Mouse (Mus musculus): ENCODE measurements around the gene Tbx20.

Tbx20 gene

DNA sequence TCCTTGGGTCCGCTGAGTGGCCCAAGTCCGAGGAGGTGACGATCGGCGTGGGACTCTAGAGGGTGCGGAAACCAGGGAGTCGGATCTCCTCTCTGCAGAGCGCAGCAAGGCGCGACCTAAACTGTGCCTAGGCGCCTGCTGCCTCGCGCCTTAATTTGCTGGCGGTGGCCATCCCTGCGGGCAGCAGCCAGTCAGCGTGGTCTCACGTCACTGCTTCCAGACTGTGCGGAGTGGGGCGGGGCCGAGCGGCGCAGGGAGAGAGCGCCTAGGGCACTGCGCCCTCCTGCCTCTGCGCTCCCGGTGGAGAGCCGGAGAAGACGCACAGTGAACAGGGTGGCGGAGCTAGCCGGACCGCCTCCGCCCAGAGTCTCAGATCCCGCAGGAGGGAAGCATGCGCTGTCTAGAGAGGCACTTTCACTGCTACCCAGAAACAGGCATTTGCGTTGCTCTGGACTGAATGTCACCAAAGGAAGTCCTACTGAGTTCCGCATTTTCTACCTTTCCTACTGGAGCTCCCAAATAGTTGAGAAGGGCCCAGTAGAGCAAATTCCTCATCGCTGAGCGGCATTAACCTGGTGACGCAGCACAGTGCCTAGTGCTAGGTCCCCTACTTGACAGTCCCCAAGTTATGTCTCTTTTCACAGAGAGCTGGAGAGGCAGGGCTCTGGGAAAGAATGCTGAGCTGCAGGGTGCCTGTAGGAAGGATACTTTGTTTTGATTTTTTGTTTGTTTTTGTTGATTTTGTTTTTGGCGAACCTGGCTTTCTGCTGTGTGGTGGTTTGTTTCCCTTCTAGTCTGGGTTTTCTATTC is at the start of gene Tbx20:
Tbx20 (minus strand) TSS at position 144 of the 810 bp plus-strand sequence.
- DNase-seq (ENCODE audit: extremely low spot score, low spot score): peak; percentile 82

DNA sequence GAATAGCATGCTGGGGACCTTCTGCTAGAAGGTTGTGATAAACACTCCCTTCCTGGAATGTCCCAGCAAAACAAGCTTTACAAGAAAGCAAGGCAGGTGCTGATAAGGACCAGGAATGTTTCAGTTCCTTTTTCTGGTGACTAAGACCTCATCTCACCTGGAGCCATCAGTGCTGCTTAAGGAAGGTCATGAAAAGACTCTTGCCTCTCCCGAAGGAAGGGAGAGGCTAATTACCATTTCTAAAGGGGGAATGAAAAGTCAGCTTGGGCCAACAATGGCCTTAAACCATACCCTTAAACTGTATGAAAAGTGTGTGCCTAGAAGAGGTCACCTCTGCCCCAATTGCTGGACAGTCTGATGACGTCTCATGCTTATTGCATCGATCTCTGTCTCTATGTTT is 44.4 kb upstream of the Tbx20 start:
- DNase-seq (ENCODE audit: extremely low spot score, low spot score): no peak

DNA sequence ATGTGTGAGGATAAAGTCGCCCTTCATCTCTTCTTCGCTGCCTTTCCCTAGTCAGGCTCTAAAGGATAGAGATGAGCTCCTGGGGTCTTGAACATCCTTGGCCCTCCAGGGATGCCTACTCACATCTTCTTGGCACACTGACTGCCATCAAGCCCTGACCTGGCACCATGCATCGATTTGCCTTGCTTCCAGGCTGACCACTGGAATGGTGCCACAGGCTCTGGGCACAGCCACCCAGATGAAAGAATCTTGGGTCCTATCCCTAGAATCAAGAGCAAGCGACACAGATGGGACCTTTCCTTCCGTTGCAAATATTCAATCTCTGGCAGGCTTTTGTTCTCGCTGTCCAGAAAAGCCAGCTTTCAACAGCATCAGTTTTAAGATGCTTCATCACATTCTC is 38.4 kb upstream of the Tbx20 start:
- no peak for DNase-seq (ENCODE audit: extremely low spot score, low spot score)

DNA sequence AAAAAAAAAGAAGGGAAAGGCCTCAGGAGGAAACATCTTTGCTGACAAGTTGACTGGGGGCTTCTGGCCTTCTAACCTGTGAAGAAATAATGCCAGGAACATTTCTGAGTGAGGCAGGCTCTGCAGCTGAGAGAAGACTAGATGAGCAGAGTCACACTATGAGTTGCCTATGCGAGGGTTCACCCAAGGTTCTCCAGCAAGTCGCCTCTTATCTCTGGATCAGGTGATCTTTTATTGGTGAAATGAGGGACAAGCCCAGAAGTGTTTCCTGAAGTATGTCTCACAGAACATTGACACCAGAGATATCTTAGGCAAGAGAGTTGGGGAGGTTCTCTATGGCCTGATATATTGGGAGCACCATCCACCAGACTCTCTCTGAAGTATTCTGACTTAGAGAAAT is 18.0 kb upstream of the Tbx20 start:
- DNase-seq (ENCODE audit: extremely low spot score, low spot score): no peak

DNA sequence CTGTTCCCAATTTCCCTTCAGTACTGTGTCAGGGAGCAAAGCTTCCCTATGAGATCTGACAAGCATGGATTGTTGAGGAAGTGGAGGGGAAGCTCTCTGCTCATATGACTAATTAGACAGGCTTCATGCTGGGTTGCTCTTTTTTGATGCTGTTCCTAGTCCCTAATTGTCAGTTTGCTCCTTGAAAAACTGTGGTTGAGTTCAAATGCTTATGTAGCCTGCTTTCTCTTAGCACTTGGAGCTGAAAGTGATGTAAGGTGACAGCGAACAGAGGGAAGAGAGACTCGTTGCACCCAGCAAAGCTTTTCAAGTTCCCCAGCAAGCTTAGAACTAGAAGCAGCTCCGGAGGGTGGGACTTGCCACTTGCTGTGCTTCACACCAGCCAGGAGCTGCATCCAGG is 15.3 kb upstream of the Tbx20 start:
- no peak for DNase-seq (ENCODE audit: extremely low spot score, low spot score)

DNA sequence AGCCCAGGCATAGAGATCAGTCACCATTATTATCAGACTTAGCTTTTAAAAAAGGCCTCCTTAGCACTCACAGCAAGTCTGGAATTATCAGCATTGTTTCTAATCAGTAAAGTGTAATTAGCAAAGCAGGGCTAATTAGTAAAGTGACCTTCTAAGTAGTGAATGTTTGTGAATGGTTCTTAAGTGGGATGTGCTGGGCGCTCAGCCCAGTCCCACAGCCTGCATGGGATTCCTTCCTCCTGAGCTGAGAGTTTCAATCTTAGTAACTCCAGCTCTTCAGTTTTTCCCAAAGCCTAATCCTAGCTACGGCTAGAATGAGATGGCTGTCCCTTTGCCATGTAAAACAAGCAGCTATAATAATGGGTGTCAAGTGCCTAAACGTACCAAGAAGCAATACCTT is 8.2 kb upstream of the Tbx20 start:
- no peak for DNase-seq (ENCODE audit: extremely low spot score, low spot score)

DNA sequence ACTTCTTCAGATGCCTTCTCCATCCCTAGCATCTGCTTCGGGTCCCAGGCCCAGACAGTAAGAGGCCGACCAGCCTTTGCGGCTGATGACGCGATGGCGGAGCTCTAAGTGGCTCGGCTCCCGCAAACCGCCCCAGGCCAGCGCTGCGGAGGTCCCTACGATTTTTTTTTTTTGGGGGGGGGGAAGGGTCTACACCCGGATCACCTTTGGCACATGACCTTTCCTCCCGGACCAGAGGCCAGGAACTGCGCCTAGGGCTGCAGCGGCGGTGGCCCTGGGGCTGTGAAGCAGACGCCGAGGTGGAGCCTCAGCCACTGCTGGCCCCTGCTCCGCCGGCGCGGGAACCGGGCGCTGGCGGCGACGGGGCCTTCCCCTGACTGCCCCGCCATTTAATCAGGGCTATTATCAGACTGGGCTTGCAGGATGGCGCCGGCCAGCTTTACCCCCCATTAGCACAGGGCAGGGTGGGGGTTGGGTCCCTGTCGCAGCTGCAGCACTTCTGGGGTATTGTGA is 6.9 kb upstream of the Tbx20 start:
- DNase-seq (ENCODE audit: extremely low spot score, low spot score): peak; percentile 73

DNA sequence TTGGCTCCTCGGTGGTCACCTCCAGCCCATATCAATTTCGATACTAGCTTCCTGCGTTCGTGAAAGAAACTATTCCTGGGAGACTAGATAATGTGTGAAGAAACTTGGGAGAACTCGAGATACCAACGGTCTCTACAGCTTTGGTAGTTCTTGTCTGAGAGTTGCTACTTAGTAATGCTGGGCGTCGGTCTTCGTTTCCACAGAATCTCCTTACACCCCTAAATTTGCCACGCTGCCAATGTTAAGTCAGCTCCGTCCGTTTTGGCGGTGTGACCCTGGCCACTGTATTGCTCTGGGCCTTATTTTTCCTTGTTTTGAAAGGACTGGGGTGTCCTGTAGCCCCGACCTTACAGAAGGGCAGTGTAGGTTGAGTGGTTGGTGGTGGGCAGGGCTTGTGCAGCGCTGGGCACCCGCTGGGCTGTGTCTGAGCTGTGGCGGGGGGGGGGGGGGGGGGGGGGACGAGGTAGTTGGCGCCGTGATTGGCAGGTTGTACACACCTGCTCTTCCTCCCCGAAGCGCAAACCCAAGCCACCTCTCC is 6.4 kb upstream of the Tbx20 start:
- DNase-seq (ENCODE audit: extremely low spot score, low spot score): peak; percentile 48

DNA sequence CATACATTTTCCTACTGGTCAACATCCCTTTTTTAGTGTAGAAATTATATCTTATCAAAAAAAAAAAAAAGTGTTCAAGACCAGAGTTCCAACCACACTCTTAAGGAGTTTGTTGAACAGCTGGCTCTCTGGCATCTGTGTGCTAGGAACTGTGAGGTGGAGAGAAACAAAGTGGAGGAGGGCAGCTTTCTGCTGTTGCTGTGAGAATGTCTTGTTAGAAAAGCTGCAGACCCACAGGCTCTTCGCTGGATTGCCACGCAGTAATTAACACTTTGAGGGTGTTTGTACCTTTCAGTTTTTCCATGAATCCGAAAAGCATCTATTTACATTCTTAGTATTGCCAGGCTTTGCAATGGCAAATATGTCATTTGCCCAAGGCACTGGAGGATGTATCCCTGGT is 5.9 kb upstream of the Tbx20 start:
- no peak for DNase-seq (ENCODE audit: extremely low spot score, low spot score)

DNA sequence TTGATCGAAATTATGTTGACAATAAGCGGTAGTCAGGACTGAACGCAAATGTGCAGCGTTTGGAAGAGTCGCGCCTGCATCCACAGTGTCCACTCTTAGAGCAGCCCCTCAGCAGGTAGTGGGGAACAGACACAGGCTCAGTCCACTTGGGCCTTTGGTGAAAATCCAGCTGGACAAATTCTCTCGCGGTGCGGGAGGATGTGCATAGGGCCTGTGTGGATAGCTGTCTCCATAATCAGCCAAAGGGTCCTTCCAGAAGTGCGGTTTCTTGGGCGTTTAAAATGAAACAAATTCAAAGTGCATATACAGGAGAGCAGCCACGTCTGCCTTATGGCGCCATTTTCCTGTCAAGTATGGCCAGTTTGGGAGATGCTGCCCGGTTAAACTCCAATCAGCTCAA is 4.5 kb upstream of the Tbx20 start:
- peak; percentile 48 for DNase-seq (ENCODE audit: extremely low spot score, low spot score)

DNA sequence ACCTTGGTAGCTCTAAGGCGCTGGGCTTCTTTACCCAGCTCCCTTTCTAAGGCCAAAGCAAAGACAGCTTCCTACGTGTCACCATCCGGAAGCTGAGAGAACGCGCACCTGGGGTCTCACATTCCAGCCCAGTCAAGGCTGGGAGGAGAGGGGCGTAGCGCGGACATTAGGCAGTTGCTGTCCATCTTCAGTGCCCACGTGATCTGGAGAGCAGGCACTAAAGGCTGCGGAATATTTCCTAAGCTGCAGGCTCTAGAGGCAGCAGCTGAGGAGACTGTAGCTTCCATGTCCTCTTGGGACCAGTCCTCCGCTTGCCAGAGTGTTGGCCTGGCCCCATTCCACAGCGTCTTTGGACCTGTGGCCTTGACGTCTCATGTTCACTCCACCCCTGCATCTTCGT is 3.9 kb upstream of the Tbx20 start:
- DNase-seq (ENCODE audit: extremely low spot score, low spot score): peak; percentile 64

DNA sequence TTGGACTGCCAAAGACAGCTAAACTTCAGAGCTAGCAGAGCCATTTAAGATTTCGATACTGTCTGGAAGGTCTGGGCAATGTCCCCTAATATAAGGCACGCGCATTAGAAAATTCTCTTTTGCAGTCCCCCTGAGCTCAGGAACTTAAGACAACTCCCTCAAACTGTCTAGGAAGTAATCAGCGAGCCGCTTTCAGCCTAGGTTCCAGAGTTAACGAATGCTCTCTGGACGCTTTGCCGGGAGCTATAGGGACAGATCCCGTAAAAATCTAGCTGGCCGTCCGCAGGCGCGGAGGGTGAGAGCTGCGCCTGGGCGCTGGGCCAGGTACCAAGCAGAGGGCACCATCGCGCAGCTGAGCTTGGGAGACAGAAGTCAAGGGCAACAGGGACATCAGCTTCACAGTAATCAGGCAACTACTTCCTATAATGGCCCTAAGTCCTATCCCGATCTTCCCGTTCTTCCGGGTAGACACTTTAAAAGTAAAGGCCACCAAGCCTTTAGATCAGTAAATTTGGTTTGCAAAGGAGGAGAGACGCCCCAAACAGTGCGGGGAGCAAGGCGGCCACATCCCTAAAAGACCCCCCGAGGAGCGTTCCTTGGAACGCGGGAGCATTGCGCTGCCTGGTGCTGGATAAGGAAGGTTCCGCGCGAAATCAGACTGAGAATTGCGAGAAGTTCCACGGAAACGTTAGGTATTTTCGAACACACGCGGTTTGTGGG is 3.2 kb upstream of the Tbx20 start:
- DNase-seq (ENCODE audit: extremely low spot score, low spot score): peak; percentile 62

DNA sequence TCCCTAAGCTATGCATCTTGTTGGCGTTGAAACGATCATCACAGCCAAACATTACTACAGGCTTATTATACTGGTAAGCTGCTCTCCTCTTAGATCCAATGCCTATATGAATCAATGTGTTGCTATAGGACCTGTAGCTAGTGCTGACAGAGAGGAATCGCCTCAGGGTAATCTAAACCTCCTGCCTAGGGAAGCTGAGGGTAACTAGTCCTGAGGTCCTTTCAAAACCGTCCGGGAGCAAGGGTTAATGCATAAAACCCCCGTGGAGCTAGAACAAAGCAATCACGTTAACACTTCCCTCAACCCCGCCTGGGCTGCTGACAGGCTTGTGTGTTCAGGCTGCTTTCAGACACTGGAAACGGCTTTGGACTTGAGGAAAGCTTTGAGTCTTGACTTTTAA is 2.4 kb upstream of the Tbx20 start:
- peak; percentile 61 for DNase-seq (ENCODE audit: extremely low spot score, low spot score)

DNA sequence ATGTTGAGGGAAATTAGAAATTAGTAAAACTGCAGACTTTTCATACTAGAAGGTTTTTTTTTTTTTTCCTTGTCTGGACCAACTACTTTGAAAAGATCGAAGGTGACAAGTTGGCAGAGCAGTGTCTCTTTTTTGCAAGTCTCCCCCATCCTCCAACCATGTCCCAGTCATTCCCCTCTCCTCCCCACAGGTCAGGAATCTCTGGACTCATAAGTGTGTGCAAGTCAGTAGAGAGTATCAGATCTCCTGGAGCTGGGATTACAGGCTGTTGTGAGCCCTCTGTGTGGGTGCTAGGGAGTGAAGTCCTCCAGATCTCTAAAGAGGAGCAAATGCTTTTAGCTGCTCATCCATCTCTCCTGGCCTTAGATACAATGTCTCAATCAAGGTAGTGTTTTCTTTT is 1.5 kb upstream of the Tbx20 start:
- no peak for DNase-seq (ENCODE audit: extremely low spot score, low spot score)

DNA sequence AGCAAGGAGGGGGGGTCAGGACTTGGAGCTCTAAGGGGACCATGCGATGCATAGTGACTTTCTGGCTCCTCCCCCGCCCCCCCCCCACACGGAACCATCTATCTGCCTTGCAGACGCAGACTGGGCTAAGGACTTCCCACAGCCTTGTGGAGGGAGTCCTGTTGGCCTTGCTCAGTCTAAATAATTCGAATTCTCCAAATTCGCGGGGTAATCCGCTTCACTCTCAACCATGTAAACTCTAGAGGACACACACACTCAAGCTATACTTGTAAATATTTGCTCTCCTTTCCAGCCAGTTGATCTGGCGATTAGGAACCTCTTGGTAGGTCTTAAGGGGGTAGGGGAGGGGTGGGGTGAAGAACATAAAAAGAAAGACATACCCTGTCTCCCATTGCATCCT is 898 bp upstream of the Tbx20 start:
- no peak for DNase-seq (ENCODE audit: extremely low spot score, low spot score)

DNA sequence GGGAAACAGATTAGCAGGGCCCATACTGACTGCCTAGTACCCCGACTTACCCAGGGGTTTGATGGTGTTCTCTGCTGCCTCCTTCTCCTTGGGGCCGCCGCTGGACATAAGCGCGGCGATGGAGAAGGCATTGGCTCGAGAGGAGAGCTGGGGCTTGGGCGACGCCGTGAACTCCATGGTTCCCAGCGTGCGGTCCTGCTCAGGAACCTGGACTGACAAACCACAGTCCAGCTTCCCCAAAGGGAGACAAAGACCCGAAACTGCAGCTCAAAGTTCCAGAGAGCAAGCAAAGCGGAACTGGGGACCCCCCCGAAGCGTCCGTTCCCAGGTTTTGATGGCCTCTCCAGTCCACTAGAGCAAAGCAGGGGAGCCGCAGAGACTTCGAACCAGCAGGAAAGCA is 434 bp downstream of the Tbx20 start:
- DNase-seq (ENCODE audit: extremely low spot score, low spot score): peak; percentile 71

DNA sequence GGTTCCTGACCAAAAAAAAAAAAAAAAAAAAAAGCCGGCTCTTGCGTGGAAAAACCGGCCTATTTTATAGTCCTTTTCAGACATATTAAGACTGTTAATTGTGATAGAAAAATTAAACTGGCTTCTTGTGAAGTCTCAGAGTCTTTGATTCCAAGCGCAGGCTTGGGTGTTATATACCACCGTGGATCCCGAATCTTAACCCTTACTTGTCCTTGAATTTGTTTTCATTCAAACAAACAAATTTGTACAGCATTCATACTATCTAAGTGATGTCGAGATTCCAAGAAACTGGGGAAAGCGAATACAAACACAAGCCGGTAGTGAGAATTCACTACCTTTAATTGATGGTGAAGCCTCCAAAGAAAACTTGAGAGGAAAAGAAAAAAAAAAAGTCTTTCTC is 932 bp downstream of the Tbx20 start:
- DNase-seq (ENCODE audit: extremely low spot score, low spot score): no peak

DNA sequence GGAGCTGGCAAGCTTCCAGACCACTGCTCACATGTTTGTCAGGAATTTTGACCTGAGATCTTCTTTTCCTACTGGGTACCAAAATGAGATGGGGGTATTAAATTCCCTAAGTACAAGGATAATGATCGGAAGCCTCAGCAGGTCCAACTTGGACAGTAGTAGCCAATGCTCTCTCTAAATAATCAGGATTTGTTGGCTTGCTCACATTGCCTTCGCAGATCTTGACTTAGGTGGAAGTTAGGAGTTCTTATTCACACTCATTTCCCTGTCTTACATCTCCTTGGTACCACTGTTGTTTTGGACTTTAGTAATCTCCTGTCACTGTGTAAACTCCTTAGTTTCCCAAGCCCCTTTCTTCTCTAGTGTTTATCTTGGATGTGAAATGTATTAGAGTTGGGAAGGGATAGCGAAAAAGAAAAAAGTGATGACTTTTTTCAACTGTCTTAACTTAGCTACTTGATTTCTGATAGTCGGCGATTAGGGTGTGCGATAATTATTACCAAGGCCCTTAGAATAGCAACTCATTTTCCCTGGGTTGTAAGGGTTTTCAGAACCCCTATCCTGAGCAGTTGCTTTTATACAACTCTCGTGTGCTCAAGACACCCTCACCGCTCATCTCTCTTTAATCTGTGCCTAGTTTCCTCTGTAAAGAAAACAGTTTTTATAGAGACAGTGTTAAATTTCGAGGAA is 1.5 kb downstream of the Tbx20 start:
- no peak for DNase-seq (ENCODE audit: extremely low spot score, low spot score)

DNA sequence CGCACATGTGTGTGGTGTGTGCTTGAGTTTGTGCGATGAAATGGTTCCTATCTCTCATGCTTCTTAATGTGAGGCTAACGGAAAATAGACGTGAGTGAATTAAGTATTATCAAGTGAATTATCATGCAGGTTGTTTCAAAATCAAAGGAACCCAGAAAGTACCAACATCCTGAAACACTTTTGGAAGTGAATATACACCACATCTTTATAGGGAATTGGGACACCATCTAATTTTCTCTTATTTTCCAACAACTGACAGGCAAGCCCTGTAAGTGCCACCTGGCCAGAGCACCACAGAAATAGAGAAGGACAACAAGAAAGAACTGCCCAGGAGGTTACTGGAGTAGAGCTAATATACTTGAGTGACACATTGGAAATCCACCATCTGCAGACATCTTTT is 2.4 kb downstream of the Tbx20 start:
- no peak for DNase-seq (ENCODE audit: extremely low spot score, low spot score)

DNA sequence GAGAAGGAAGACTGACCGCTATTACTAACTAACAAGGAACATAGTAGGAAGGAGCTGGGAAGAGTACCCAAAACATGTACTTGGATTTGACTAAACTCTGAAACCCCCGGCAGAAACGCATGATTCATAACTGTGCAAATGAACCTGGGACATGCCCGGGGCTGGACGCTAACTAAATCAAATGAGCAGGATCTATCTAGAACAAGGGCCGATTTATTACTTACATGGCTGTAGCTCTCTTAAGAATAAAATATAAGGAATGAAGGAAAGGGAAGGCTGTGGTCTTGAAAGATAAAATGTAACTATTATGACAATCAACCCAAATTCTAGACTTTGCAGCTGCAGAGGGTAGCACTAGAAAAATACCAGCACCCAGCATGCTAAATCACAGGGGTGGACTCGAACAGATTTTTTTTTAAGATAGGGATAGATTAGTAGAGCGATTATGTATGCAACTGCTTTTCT is 3.1 kb downstream of the Tbx20 start:
- no peak for DNase-seq (ENCODE audit: extremely low spot score, low spot score)

DNA sequence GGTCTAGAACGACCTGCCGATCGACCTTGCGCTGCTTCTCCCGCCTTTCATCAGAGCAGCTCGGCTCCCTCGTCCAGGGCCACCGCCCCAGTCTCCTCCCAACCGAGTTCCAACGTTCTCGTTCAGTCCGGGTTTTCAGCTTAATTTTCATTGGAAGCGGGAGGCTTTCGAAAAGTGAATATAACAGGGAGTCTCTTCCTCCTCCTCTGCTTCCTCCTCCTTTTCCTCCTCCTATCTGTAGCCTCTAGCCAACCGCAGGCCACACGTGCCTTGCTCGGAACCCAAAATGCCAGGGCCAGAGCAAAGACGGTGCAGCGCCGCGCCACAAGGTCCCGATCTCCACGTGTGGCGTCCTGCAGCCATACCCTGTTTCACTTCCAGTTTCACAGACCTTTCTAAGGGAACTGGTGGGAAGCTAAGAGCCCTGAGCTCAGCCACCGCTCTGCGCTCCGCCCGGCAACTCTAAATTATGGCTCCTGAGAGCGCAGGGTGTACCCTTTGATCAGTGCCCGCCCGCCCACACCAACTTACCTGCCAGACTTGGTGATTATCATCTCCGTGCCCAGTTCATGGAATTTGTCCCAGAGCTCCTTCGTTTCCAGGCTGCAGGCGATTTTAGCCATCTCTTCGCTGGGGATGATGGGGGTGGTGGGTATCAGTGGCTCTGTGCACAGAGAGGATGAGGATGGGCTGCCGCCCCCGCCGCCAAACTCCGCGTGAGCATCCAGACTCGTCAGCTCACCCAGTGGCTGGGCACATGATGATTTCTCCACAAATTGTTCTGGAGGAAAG is 3.8 kb downstream of the Tbx20 start:
- DNase-seq (ENCODE audit: extremely low spot score, low spot score): peak; percentile 64
